Mouse (Mus musculus): ENCODE data around the gene Tex9. TPM values are rescaled to one million over a fixed set of nuclear protein-coding genes. Genes with fewer than 3 reads are reported as not detected.
A peak's percentile ranks its signal among the peaks of the same experiment; 100 is the strongest.

Tex9 gene
- polyA plus RNA-seq, 1 experiment from 2014 or later, result 61.7 TPM

GRCm38 (mm10) chr9:72451111-72451510 lies 40.9 kb downstream of the Tex9 start:
- Histone ChIP-seq H3K9me3 (ENCODE audit: control insufficient read depth, low read length) (no peaks in the 10 kb centered on the region), H3K9ac (ENCODE audit: low read length) (no peak overlapping the region), H3K36me3 (ENCODE audit: control insufficient read depth, insufficient read depth, low read length) (peaks cover 19% of the 10 kb centered on the region), H3K27ac (ENCODE audit: low read depth, low read length) (no peak overlapping the region), H3K4me3 (ENCODE audit: low read depth, low read length) (no peak overlapping the region), H3K27me3 (ENCODE audit: control insufficient read depth, insufficient read depth, low read length) (no peaks in the 10 kb centered on the region), H3K4me1 (ENCODE audit: control insufficient read depth, insufficient read depth, low read length) (no peaks in the 10 kb centered on the region), H3K4me2 (no peak overlapping the region)
- DNase-seq (ENCODE audit: low spot score, missing footprints), result no peak
- ATAC-seq (ENCODE audit: low FRiP score), result no peak
- 91% methylated on average over 6 of the region's 6 CpGs for WGBS

DNA sequence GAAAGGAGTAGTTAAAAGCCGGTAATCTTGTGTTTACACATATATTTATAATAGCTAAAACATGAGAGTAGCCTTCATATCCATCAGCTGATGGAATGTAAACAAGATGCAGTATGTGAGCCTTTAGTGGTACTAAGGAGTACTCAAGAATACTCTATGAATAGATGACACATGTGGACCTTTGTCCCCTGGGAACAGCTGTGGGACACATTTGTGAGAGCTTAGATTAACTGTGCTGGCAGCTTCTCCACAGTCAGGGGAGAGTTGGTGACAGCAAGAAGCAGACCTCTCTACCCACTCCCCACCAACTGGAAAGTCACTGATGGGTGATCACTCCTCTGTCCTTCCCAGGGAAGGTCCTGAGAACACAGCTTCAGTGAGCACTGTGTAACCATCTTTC lies 41.6 kb downstream of the Tex9 start:
- H3K27ac ChIP-seq (ENCODE audit: low read depth, low read length), result no peak overlapping the region
- H3K36me3 ChIP-seq (ENCODE audit: control insufficient read depth, insufficient read depth, low read length), result peaks cover 19% of the 10 kb centered on the region
- no peaks in the 10 kb centered on the region for H3K27me3 ChIP-seq (ENCODE audit: control insufficient read depth, insufficient read depth, low read length)
- DNase-seq (ENCODE audit: low spot score, missing footprints) (no peak), ATAC-seq (ENCODE audit: low FRiP score) (no peak)
- H3K4me2 ChIP-seq, result no peak overlapping the region
- no peaks in the 10 kb centered on the region for H3K9me3 ChIP-seq (ENCODE audit: control insufficient read depth, low read length)
- WGBS, result 95% methylated on average over 1 of the region's 1 CpGs
- H3K9ac ChIP-seq (ENCODE audit: low read length), result no peak overlapping the region
- H3K4me3 ChIP-seq (ENCODE audit: low read depth, low read length), result no peak overlapping the region
- H3K4me1 ChIP-seq (ENCODE audit: control insufficient read depth, insufficient read depth, low read length), result no peaks in the 10 kb centered on the region

DNA sequence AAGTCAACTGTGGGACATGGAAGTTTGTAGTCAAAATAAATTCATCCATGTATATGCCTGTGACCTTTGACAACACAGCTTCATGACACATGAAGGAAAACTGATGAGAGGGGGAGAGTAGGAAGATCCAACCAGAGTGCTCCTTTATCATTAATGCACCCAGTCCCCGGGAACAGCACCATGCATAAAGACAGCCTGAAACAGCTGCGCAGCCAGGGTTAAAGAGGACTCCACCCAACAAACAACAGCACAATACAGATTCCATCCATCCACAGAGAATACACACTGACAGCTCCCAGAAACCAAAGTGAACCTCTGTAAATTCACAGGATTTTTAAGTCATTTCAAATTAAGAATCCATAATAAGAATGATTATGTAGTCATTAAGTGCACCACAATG lies 42.2 kb downstream of the Tex9 start:
- no peak overlapping the region for H3K4me3 ChIP-seq (ENCODE audit: low read depth, low read length)
- no peak overlapping the region for H3K9ac ChIP-seq (ENCODE audit: low read length)
- no peak overlapping the region for H3K27ac ChIP-seq (ENCODE audit: low read depth, low read length)
- peaks cover 19% of the 10 kb centered on the region for H3K36me3 ChIP-seq (ENCODE audit: control insufficient read depth, insufficient read depth, low read length)
- no peak overlapping the region for H3K4me2 ChIP-seq
- no peak for ATAC-seq (ENCODE audit: low FRiP score)
- H3K9me3 ChIP-seq (ENCODE audit: control insufficient read depth, low read length), result no peaks in the 10 kb centered on the region
- 86% methylated on average over 2 of the region's 2 CpGs for WGBS
- no peaks in the 10 kb centered on the region for H3K4me1 ChIP-seq (ENCODE audit: control insufficient read depth, insufficient read depth, low read length)
- H3K27me3 ChIP-seq (ENCODE audit: control insufficient read depth, insufficient read depth, low read length), result no peaks in the 10 kb centered on the region
- no peak for DNase-seq (ENCODE audit: low spot score, missing footprints)

GRCm38 (mm10) chr9:72449367-72449766 lies 42.6 kb downstream of the Tex9 start:
- H3K9ac ChIP-seq (ENCODE audit: low read length), result no peak overlapping the region
- H3K9me3 ChIP-seq (ENCODE audit: control insufficient read depth, low read length), result no peaks in the 10 kb centered on the region
- H3K4me2 ChIP-seq, result no peak overlapping the region
- peaks cover 19% of the 10 kb centered on the region for H3K36me3 ChIP-seq (ENCODE audit: control insufficient read depth, insufficient read depth, low read length)
- H3K27me3 ChIP-seq (ENCODE audit: control insufficient read depth, insufficient read depth, low read length), result no peaks in the 10 kb centered on the region
- H3K27ac ChIP-seq (ENCODE audit: low read depth, low read length), result no peak overlapping the region
- DNase-seq (ENCODE audit: low spot score, missing footprints), result no peak
- no peaks in the 10 kb centered on the region for H3K4me1 ChIP-seq (ENCODE audit: control insufficient read depth, insufficient read depth, low read length)
- H3K4me3 ChIP-seq (ENCODE audit: low read depth, low read length), result no peak overlapping the region
- ATAC-seq (ENCODE audit: low FRiP score), result no peak
- WGBS, result 87% methylated on average over 7 of the region's 7 CpGs

GRCm38 (mm10) chr9:72448026-72448425 lies 44.0 kb downstream of the Tex9 start:
- no peak overlapping the region for H3K4me3 ChIP-seq (ENCODE audit: low read depth, low read length)
- H3K4me2 ChIP-seq, result no peak overlapping the region
- no peak overlapping the region for H3K27ac ChIP-seq (ENCODE audit: low read depth, low read length)
- peak; percentile 90 for DNase-seq (ENCODE audit: low spot score, missing footprints)
- H3K9ac ChIP-seq (ENCODE audit: low read length), result no peak overlapping the region
- H3K36me3 ChIP-seq (ENCODE audit: control insufficient read depth, insufficient read depth, low read length), result peaks cover 19% of the 10 kb centered on the region
- H3K4me1 ChIP-seq (ENCODE audit: control insufficient read depth, insufficient read depth, low read length), result no peaks in the 10 kb centered on the region
- no peak for ATAC-seq (ENCODE audit: low FRiP score)
- WGBS, result 52% methylated on average over 8 of the region's 8 CpGs
- H3K27me3 ChIP-seq (ENCODE audit: control insufficient read depth, insufficient read depth, low read length), result no peaks in the 10 kb centered on the region
- H3K9me3 ChIP-seq (ENCODE audit: control insufficient read depth, low read length), result no peaks in the 10 kb centered on the region

DNA sequence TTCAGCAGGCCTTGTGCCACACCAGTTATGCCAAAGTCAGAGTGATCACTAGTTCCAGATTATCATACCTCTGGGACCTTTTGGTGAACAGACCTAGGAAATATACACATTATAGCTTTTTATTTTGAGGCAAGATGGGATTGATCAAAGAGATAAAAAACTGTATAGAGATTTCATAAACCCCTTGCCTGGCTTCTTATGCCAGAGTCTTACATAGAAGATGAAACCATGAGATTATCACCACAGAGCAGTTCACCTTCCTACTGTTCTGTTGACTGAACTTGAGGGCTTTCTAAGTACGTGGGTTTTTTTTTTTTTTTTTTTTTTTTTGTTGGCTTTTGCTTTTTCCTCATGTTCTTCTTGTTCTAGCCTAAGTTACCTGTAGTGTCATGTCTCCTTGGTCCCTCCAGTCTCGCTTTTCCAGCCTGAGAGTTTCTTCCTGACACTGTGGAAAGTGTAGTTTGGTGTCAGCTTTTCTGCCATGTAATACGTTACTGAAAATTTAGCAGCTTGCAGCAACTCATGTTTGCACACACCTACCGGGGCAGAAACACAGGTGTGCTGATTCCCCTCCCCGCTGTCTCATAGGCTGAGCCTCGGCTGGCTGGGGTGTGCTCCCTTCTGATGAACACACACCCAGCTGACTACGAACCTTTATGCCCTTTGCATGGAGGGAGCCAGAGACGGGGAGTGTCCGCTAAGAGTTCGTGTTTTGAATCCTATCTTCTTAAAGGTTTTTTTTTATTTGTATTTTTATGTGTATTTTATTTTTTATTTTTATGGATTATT lies 49.9 kb downstream of the Tex9 start:
- no peak overlapping the region for H3K27ac ChIP-seq (ENCODE audit: low read depth, low read length)
- 93% methylated on average over 10 of the region's 10 CpGs for WGBS
- H3K4me2 ChIP-seq, result no peak overlapping the region
- H3K9me3 ChIP-seq (ENCODE audit: control insufficient read depth, low read length), result no peaks in the 10 kb centered on the region
- DNase-seq (ENCODE audit: low spot score, missing footprints) (no peak), ATAC-seq (ENCODE audit: low FRiP score) (no peak)
- H3K4me3 ChIP-seq (ENCODE audit: low read depth, low read length), result no peak overlapping the region
- peaks cover 8% of the 10 kb centered on the region for H3K4me1 ChIP-seq (ENCODE audit: control insufficient read depth, insufficient read depth, low read length)
- no peak overlapping the region for H3K9ac ChIP-seq (ENCODE audit: low read length)
- no peaks in the 10 kb centered on the region for H3K27me3 ChIP-seq (ENCODE audit: control insufficient read depth, insufficient read depth, low read length)
- peaks cover 8% of the 10 kb centered on the region; the same call in 1 of the 2 replicates for H3K36me3 ChIP-seq (ENCODE audit: control insufficient read depth, insufficient read depth, low read length)

DNA sequence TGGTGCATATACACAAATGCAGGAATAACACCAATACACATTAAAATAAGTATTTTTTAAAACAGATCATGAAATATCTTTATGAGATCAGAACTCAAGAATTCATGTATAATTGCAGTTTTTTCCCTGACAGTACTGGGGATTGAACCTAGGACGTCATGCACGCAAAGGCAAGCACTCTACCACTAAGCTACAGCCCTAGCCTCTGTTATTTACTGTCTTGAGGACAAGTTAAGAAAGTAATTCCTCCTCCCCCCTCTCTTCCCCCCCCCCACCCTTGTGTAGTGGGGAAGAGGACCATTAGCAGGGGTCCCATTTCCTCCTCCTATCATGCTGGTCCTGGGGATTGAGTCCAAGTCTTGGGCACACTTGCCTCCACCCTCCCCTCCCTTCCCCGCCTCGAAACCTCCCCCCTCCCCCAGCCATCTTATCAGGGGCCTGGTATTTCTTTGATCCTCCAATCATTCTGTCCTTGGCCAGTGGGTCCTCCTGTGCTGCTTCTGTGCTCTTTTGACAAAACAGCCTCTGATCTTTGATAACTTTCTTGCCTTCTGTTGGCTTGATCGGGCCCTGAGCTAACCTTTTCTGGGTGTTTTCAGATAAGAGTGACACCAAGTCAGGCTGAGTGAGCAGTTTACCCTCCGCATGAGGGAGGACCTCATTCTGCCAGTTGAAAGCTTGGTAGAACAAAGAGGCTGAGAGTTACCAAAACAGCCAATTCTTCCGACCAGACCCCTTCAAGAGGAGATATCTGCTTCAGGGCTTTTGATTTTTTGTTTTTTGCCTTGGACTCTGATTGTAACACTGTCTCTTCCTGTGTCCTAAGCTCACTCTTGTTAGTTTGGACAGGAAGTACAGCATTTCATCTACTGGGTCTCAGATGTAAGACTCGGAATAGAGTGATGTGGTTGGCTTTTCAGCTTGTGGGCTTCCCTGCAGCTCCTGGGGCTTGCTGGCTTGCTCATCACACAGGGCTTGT lies 50.8 kb downstream of the Tex9 start:
- Histone ChIP-seq H3K9me3 (ENCODE audit: control insufficient read depth, low read length) (no peaks in the 10 kb centered on the region), H3K27me3 (ENCODE audit: control insufficient read depth, insufficient read depth, low read length) (no peaks in the 10 kb centered on the region), H3K36me3 (ENCODE audit: control insufficient read depth, insufficient read depth, low read length) (0 out of 2 replicates have a peak, but pooled peaks cover 3% of the 10 kb centered on the region), H3K27ac (ENCODE audit: low read depth, low read length) (no peak overlapping the region), H3K4me2 (no peak overlapping the region), H3K9ac (ENCODE audit: low read length) (no peak overlapping the region), H3K4me3 (ENCODE audit: low read depth, low read length) (no peak overlapping the region), H3K4me1 (ENCODE audit: control insufficient read depth, insufficient read depth, low read length) (peaks cover 8% of the 10 kb centered on the region)
- DNase-seq (ENCODE audit: low spot score, missing footprints) (no peak), ATAC-seq (ENCODE audit: low FRiP score) (no peak)
- WGBS, result 88% methylated on average over 8 of the region's 8 CpGs

DNA sequence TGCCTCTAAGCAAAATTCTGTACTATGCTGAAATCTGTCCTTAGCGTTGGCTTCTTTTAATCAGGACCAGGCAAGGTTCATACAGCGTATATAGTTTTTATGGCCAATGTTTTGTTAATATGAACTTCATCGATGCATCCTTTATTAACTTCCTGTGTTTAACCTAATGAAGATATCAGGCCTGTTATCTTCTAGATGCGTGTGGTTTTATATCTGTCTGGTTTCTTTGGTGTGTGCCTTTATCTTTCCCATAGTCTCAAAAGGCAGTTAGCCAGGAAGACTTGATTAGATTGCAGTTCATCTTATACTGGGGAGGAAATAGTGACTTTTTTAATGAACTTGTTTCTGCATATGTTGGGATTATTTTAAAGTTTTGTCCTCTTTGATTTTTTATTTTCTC lies 51.7 kb downstream of the Tex9 start:
- H3K4me3 ChIP-seq (ENCODE audit: low read depth, low read length), result no peak overlapping the region
- no peak overlapping the region for H3K9ac ChIP-seq (ENCODE audit: low read length)
- no peak overlapping the region for H3K4me2 ChIP-seq
- peaks cover 8% of the 10 kb centered on the region for H3K4me1 ChIP-seq (ENCODE audit: control insufficient read depth, insufficient read depth, low read length)
- WGBS, result 97% methylated on average over 4 of the region's 4 CpGs
- no peaks in the 10 kb centered on the region for H3K27me3 ChIP-seq (ENCODE audit: control insufficient read depth, insufficient read depth, low read length)
- ATAC-seq (ENCODE audit: low FRiP score), result no peak
- 0 out of 2 replicates have a peak, but pooled peaks cover 2% of the 10 kb centered on the region for H3K36me3 ChIP-seq (ENCODE audit: control insufficient read depth, insufficient read depth, low read length)
- DNase-seq (ENCODE audit: low spot score, missing footprints), result no peak
- no peak overlapping the region for H3K27ac ChIP-seq (ENCODE audit: low read depth, low read length)
- H3K9me3 ChIP-seq (ENCODE audit: control insufficient read depth, low read length), result no peaks in the 10 kb centered on the region

DNA sequence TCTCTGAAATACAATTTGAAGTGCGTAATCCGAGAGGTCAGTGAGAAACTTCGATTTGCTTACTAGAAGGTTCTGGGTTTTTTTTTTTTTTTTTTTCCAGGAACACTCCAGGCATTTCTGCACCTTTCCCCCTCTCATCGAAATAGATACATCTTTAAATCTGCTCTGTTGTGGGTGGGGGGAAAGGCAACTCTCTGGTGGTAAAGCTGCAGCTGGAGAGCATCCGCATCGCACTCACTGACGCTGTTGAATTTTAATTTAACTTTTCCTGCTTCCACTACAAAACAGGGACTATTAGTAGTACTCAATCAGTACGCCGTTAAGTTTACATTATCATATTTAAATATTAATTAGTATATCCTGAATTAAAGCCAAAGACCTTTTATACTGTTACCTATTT lies 53.3 kb downstream of the Tex9 start:
- Histone ChIP-seq H3K9me3 (ENCODE audit: control insufficient read depth, low read length) (no peaks in the 10 kb centered on the region), H3K4me2 (peak overlapping the region; percentile 83), H3K9ac (ENCODE audit: low read length) (peak overlapping the region; percentile 77), H3K4me3 (ENCODE audit: low read depth, low read length) (peak overlapping the region; percentile 65), H3K4me1 (ENCODE audit: control insufficient read depth, insufficient read depth, low read length) (peaks cover 8% of the 10 kb centered on the region), H3K27ac (ENCODE audit: low read depth, low read length) (0 out of 2 replicates have a peak overlapping the region, but pooled peaks have one; percentile 25), H3K27me3 (ENCODE audit: control insufficient read depth, insufficient read depth, low read length) (no peaks in the 10 kb centered on the region), H3K36me3 (ENCODE audit: control insufficient read depth, insufficient read depth, low read length) (0 out of 2 replicates have a peak, but pooled peaks cover 2% of the 10 kb centered on the region)
- WGBS, result 2% methylated on average over 9 of the region's 9 CpGs
- ATAC-seq (ENCODE audit: low FRiP score) (no peak), DNase-seq (ENCODE audit: low spot score, missing footprints) (no peak)

Measured in midbrain, embryonic 11.5 days (tissue).